Mouse (Mus musculus): ENCODE results near the gene Dxo. TPM values are rescaled to one million over a fixed set of nuclear protein-coding genes. Genes with fewer than 3 reads are reported as not detected.

Gene Dxo
- total RNA-seq, 2 experiments from 2014 or later, result 21.4 to 23.0 TPM

DNA sequence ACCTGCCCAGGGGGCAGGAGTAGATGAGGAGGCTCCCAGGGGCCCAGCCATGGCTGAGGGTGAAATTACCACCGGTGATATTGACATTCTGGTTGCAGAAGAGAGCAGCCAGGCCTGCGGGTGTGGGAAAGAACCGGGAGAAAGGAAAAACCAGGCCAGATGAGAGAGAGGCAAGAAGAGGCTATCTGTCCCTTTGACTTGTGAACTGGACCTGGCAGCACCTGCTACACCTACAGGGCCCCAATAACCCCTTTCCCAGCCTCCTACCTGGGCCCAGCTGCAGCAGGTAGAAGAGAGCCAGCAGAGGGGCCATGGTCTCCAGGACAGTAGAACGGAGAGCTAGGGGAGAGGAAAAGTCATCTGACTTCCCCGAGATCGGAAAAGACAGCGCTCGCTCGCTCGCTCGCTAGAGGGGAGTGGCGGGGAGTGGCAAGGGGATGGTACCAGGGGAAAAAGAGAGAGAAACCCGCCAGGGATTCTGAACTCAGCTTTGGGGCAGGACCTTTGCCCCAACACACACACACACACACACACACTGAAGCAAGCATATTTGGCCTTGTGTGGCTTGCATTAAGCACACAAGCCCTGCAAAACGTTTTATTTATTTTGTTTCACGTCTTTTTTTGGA is 45.0 kb downstream of the Dxo start, which contains the start of gene Gm20547:
TSS of gene Gm20547 (minus strand) at position 360 of the 628 bp plus-strand sequence.
- DNase-seq, result no peak

DNA sequence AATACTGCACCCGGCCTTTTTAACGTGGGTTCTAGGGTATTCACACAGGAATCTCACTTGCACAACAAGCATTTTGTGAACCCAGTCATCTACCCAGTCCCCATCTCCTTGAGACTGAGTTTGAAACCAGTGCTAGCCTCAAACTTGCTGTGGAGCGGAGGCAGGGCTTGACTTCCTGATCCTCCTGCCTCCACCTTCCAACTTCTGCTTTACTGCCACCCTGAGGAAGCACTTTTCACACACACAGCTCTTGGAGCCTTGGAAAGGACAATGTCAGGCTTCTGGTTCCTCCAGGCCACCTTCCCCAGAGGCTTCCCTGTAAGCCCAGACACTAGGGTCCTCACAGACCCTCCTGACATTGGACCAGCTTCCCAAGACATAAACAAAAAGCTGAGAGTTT is 46.5 kb downstream of the Dxo start:
- no peak for DNase-seq

DNA sequence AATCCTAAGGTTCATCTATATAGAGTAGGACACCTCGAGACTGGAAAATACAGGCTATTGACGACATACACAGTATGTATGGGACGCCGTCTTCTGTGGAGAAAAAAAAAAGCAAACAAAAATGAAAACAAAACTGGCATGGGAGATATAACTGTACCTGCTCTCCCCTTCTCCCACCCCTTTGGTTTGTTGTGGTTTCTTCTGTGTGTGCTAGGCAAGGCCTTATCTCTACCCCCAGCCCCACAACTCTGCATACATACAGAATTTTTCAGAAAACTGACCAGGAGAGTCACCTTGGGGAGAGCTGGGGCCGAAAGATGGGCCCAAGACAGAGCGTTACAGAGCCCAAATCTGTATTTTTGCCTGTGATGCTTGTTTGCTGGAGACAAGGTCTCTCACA is 47.9 kb downstream of the Dxo start:
- no peak for DNase-seq

DNA sequence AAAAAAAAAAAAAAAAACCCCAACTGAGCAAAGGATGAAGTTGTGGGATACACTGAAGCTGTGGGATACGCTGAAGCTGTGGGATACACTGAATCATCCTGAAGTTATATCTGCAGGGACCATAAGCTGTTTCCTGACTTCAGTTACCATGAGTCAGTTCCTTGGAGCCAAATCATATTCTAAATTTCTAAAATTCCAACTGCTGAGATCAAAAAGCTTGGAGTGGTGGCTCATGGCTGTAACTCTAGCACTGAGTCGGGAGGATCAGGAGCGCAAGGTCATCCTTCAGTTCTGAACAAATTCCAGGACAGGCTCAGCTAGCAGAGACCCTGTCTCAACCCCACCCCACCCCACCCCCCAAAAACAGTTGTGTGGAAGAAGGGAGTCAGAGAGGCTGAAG is 48.8 kb downstream of the Dxo start:
- no peak for DNase-seq

DNA sequence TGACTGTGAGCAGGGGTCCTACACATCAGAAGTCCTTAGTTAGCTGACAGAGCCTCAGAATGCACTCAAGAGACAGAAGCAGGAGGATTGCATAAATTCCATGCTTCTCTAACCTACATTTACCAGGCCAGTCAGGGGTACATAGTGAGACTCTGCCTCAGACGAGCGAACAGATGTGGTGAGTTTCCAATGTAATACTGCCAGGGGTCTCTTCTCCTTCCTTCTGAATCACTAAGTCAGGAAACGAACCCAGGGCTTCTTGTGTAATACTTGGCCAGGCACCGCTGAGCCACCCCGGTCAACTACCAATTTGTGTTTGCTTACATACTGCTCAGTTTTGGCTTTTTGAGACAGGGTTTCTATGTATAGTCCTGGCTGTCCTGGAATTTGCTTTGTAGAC is 51.1 kb downstream of the Dxo start:
- DNase-seq, result no peak

Small RNA genes lying within 50 kb of the gene (microRNA-seq; reads per million reads assigned to microRNA genes)
- 0.35 to 0.41 reads per million in 2 experiments for gene Mir6970
- gene Mir6971, result 2.2 to 5.2 reads per million in 2 experiments
- gene Mir6972, result 0 reads per million in 2 experiments

Other genes starting within 250 kb of the Dxo start
- gene Gpsm3, start 247.2 kb upstream of the Dxo start, total RNA-seq (2021), result 1 to 10 TPM; 3.9 to 4.4 TPM
- gene Pbx2, start 245.8 kb upstream of the Dxo start, total RNA-seq (2021), result 10 to 100 TPM; 34.6 to 39.5 TPM
- gene Ager, start 239.2 kb upstream of the Dxo start, total RNA-seq (2021), result 1 to 10 TPM; 1.6 TPM
- 10 to 100 TPM; 40.6 to 40.8 TPM for gene Rnf5, start 233.3 kb upstream of the Dxo start, total RNA-seq (2021)
- 10 to 100 TPM; 59.3 to 62.4 TPM for gene Agpat1, start 232.8 kb upstream of the Dxo start, total RNA-seq (2021)
- gene Egfl8, start 221.0 kb upstream of the Dxo start, total RNA-seq (2021), result 1 to 10 TPM; 2.5 to 3.4 TPM
- gene Ppt2, start 208.5 kb upstream of the Dxo start, total RNA-seq (2021), result 10 to 100 TPM; 37.8 to 41.8 TPM
- under 1 TPM; 0.52 to 0.91 TPM for gene Prrt1, start 207.5 kb upstream of the Dxo start, total RNA-seq (2021)
- gene Fkbpl, start 192.3 kb upstream of the Dxo start, total RNA-seq (2021), result 1 to 10 TPM; 6.1 to 9.5 TPM
- 10 to 100 TPM; 22.3 to 24.4 TPM for gene Atf6b, start 189.9 kb upstream of the Dxo start, total RNA-seq (2021)
- 10 to 100 TPM; 47.1 to 54.2 TPM for gene Tnxb, start 166.5 kb upstream of the Dxo start, total RNA-seq (2021)
- gene C4b, start 93.1 kb upstream of the Dxo start, total RNA-seq (2021), result 1 to 10 TPM; 5.0 to 5.5 TPM
- not detected for gene Cyp21a1, start 32.5 kb upstream of the Dxo start, total RNA-seq (2021)
- gene Stk19, start 74 bp upstream of the Dxo start, total RNA-seq (2021), result 10 to 100 TPM; 13.6 to 16.2 TPM
- 10 to 100 TPM; 27.4 to 27.9 TPM for gene Skiv2l, start 13.2 kb downstream of the Dxo start, total RNA-seq (2021)
- gene Nelfe, start 13.4 kb downstream of the Dxo start, total RNA-seq (2021), result 10 to 100 TPM; 30.4 to 34.2 TPM
- gene Cfb, start 25.5 kb downstream of the Dxo start, total RNA-seq (2021), result 1 to 10 TPM in 1 of 2 experiments, under 1 TPM in 1; 0.88 to 2.6 TPM
- gene Zbtb12, start 42.5 kb downstream of the Dxo start, total RNA-seq (2021), result 1 to 10 TPM; 7.9 TPM
- gene Gm20547, start 45.0 kb downstream of the Dxo start, total RNA-seq (2021), result not detected
- 1 to 10 TPM; 3.0 to 3.7 TPM for gene C2, start 61.2 kb downstream of the Dxo start, total RNA-seq (2021)
- gene Ehmt2, start 61.5 kb downstream of the Dxo start, total RNA-seq (2021), result 10 to 100 TPM; 55.7 to 56.8 TPM
- not detected for gene Slc44a4, start 77.4 kb downstream of the Dxo start, total RNA-seq (2021)
- gene Neu1, start 94.2 kb downstream of the Dxo start, total RNA-seq (2021), result 10 to 100 TPM; 10.1 to 11.7 TPM
- gene Hspa1b, start 122.2 kb downstream of the Dxo start, total RNA-seq (2021), result 1 to 10 TPM; 4.8 to 5.2 TPM
- not detected for gene Gm20481, start 132.9 kb downstream of the Dxo start, total RNA-seq (2021)
- gene Hspa1a, start 135.1 kb downstream of the Dxo start, total RNA-seq (2021), result 1 to 10 TPM; 2.6 to 2.9 TPM
- 1 to 10 TPM; 5.3 to 6.6 TPM for gene Hspa1l, start 135.7 kb downstream of the Dxo start, total RNA-seq (2021)
- 10 to 100 TPM; 52.2 to 55.0 TPM for gene Lsm2, start 144.8 kb downstream of the Dxo start, total RNA-seq (2021)
- 10 to 100 TPM; 46.7 to 49.0 TPM for gene Vars, start 164.0 kb downstream of the Dxo start, total RNA-seq (2021)
- 1 to 10 TPM; 1.6 to 1.8 TPM for gene Vwa7, start 179.6 kb downstream of the Dxo start, total RNA-seq (2021)
- gene Sapcd1, start 191.0 kb downstream of the Dxo start, total RNA-seq (2021), result 1 to 10 TPM in 1 of 2 experiments, under 1 TPM in 1; 0.74 to 1.3 TPM
- gene Msh5, start 209.7 kb downstream of the Dxo start, total RNA-seq (2021), result 1 to 10 TPM; 4.0 to 6.5 TPM
- 100 to 1,000 TPM; 166 to 167 TPM for gene Clic1, start 212.9 kb downstream of the Dxo start, total RNA-seq (2021)
- 100 to 1,000 TPM; 104 to 106 TPM for gene Ddah2, start 222.0 kb downstream of the Dxo start, total RNA-seq (2021)
- not detected for gene Ly6g6c, start 228.4 kb downstream of the Dxo start, total RNA-seq (2021)
- under 1 TPM in 1 of 2 experiments, not detected in 1; 0.47 TPM for gene Mpig6b, start 229.2 kb downstream of the Dxo start, total RNA-seq (2021)
- gene Ly6g6e, start 239.9 kb downstream of the Dxo start, total RNA-seq (2021), result not detected
- 1 to 10 TPM; 1.6 to 2.4 TPM for gene Ly6g6d, start 241.0 kb downstream of the Dxo start, total RNA-seq (2021)
- not detected for gene Ly6g6f, start 248.6 kb downstream of the Dxo start, total RNA-seq (2021)

Data from heart, postnatal 4 days (tissue).